Mouse (Mus musculus) stomach, postnatal 0 days (tissue): Measurements from ENCODE around the gene Fxyd5.

Experiments
- CTCF ChIP-seq: IDR thresholded peaks from 2 replicates; pipeline ENCODE4 v1.5.1; 2016; ENCODE audit warnings: antibody characterized with exemption, low read depth, mild to moderate bottlenecking, moderate library complexity
- EP300 ChIP-seq: optimal IDR thresholded peaks from 2 replicates; pipeline ENCODE3; 2016; ENCODE audit warnings: antibody characterized with exemption

DNA sequence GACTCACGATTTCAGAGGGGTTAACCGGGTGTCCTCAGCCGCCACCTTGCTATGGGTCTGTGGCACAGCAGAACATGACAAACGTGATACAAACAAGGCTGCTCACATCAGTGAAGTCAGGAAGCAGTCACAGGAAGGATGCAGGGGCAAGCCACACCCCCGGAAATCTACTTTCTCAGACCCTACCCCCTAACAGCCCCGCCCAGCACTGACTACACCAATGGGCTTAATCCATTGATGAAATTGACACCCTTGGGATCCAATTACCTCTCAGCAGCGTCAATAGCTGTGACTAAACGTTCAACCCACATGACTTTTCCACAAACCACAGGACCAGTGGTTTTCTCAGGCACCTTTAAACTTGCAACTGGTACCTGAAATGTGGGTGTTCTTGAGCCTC, 13.7 kb downstream of the Fxyd5 start:
- TF ChIP-seq CTCF (no peak), EP300 (no peak)
